Mouse (Mus musculus): Measurements from ENCODE around the gene Mettl23.

DNA sequence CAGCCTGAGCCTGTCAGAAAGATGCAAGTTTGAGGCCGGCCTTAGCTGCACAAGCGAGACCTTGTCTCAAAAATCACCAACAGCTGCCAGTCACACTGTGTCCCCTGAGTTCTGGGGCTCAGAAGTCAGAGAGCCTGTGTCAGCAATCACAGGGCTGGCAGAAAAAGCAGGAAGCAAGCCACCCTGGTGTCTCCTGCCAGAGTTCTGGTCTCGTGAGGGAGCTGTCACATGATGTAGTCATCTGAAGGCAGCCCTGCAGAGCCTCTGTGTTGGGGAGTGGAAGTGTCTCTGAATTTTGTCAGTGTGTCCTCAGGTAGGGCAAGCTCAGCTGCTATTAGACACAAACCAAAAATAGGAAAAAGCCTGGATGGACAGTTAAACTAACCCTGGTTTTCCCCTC is 25.1 kb downstream of the Mettl23 start:
- TF ChIP-seq EP300 (IDR thresholded peaks at IDR 0.05; ENCODE audit: low read depth) (no peak), CTCF (IDR thresholded peaks at IDR 0.05; ENCODE audit: low read depth) (no peak)

Data from liver, embryonic 14.5 days (tissue).